Mouse (Mus musculus) neural tube, embryonic 12.5 days (tissue): ENCODE measurements at regions not wholly inside any gene's neighbourhood (a gene's known extent, or its start where the extent isn't known, plus 50 kb on each side); places are given as distances from the start of the nearest gene placed in this dataset.
A peak's percentile ranks its signal among the peaks of the same experiment; 100 is the strongest.

Experiments
- ATAC-seq: fragments of 200-750 bp; cut with Nextera tagmentation; 2 replicates; pipeline ENCODE4 v1.8.0; 2017; ENCODE audit warnings: low read depth, mild to moderate bottlenecking, moderate TSS enrichment, moderate library complexity; ENCODE audit not compliant: low FRiP score
- H3K27ac ChIP-seq: fragments of 300-500 bp; sonication (generic); 2 replicates; pipeline ENCODE4 v1.5.1; 2016
- H3K27me3 ChIP-seq: fragments of 300-500 bp; sonication (generic); replicated peaks from 2 replicates; pipeline ENCODE4 v1.6.1; 2016; ENCODE audit warnings: mild to moderate bottlenecking
- H3K36me3 ChIP-seq: fragments of 300-500 bp; sonication (generic); 2 replicates; pipeline ENCODE4 v1.6.1; 2016; ENCODE audit warnings: mild to moderate bottlenecking
- H3K4me1 ChIP-seq: fragments of 300-500 bp; sonication (generic); 2 replicates; pipeline ENCODE4 v1.6.1; 2016
- H3K4me2 ChIP-seq: fragments of 300-500 bp; sonication (generic); replicated peaks from 2 replicates; pipeline ENCODE4 v1.6.1; 2016; ENCODE audit warnings: mild to moderate bottlenecking
- H3K4me3 ChIP-seq: fragments of 300-500 bp; sonication (generic); 2 replicates; pipeline ENCODE4 v1.5.1; 2016
- H3K9ac ChIP-seq: fragments of 300-500 bp; sonication (generic); 2 replicates; pipeline ENCODE4 v1.6.1; 2016; ENCODE audit warnings: mild to moderate bottlenecking
- H3K9me3 ChIP-seq: fragments of 300-500 bp; sonication (generic); 2 replicates; pipeline ENCODE4 v1.6.1; 2016; ENCODE audit warnings: mild to moderate bottlenecking
- WGBS: fragments of 180-500 bp; shearing (Covaris S2); methylation state at CpG from one replicate; pipeline ENCODE4 v1.1.7; 2016; 5-methylcytosine and 5-hydroxymethylcytosine counted together

DNA sequence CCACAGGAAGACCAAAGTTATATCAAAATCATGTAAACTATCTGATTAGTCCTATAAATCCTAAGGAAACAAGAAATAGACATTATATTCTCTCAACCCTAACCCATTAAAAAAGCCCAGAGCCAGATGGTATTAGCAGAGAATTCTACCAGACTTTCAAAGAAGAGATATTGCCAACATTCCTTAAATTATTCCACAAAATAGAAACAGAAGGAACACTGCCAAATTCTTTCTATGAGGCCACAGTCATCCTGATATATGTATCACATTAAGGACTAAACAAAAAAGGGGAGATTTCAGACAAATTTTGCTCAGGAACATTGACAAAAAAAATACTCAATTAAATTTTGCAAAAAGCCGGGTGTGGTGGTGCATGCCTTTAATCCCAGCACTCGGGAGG, 1669.5 kb downstream of the Efnb2 start:
- H3K4me3 ChIP-seq: no peak overlapping the region
- no peak overlapping the region for H3K27ac ChIP-seq
- H3K4me2 ChIP-seq: no peak overlapping the region
- no peak for ATAC-seq
- H3K9me3 ChIP-seq: no peaks in the 10 kb centered on the region
- no peaks in the 10 kb centered on the region for H3K36me3 ChIP-seq
- H3K9ac ChIP-seq: no peak overlapping the region
- no peaks in the 10 kb centered on the region for H3K27me3 ChIP-seq
- 90% methylated on average over 2 of the region's 2 CpGs for WGBS
- H3K4me1 ChIP-seq: no peaks in the 10 kb centered on the region

DNA sequence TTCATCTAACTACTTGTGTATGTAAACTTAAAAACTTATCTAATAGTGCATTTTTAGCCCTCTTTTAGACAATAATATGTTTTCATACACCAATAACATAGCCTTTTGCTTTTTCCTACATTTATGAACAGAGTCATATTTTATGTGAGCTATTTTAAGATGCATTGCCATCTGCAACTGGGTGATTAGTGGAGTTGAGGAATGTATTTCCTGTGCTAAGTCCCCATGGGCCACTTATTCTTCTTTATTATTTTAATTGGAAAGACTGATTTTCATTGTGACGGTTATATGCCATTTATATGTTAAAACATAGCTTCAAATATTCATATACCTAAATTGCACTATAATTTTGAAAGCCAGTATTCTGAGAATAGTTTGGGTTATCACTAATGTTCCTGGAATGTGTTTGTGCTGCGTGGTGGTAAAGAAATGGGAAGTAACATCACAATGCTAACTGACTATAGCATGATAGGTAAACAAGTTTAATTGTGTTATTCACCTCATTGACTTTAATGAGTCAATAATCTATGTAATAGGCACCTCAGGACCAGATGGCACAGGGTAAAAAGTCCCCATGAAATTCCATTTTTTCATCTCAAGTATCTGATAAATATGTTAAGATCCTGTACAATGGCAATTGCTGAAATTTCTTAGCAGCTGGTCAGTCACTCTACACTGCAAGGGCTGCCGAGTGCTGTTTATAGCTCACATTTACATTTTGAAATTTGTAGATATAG, 1671.5 kb downstream of the Efnb2 start:
- H3K4me2 ChIP-seq: no peak overlapping the region
- no peak overlapping the region for H3K9ac ChIP-seq
- no peaks in the 10 kb centered on the region for H3K27me3 ChIP-seq
- H3K36me3 ChIP-seq: no peaks in the 10 kb centered on the region
- WGBS: 57% methylated on average over 3 of the region's 3 CpGs
- no peak overlapping the region for H3K27ac ChIP-seq
- ATAC-seq: peak; percentile 61; the same call in 1 of the 2 replicates
- no peaks in the 10 kb centered on the region for H3K4me1 ChIP-seq
- H3K9me3 ChIP-seq: no peaks in the 10 kb centered on the region
- H3K4me3 ChIP-seq: no peak overlapping the region

DNA sequence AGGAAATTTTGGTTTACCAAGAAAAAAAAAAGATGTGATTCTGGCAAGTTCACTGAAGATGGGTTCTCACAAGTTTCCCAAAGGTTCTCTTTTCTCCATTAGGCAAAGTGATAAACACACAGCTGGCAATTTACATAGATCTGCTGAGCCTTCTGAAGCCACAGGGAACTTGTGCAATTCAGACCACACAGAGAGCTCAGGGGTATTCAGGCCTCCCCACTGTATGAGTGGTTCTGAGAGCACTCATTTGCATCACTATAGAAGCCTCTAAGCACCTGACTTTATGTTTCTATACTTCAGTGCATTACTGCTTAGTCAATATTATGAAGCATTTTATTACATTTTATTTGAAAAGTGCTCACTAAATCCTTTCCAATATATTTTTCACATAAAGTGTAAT, 1687.1 kb downstream of the Efnb2 start:
- Histone ChIP-seq H3K27me3 (no peaks in the 10 kb centered on the region), H3K9ac (no peak overlapping the region), H3K4me3 (no peak overlapping the region), H3K4me1 (no peaks in the 10 kb centered on the region), H3K9me3 (no peaks in the 10 kb centered on the region), H3K27ac (no peak overlapping the region), H3K36me3 (no peaks in the 10 kb centered on the region), H3K4me2 (no peak overlapping the region)
- ATAC-seq: 0 out of 2 replicates have a peak, but pooled peaks have one; percentile 56

DNA sequence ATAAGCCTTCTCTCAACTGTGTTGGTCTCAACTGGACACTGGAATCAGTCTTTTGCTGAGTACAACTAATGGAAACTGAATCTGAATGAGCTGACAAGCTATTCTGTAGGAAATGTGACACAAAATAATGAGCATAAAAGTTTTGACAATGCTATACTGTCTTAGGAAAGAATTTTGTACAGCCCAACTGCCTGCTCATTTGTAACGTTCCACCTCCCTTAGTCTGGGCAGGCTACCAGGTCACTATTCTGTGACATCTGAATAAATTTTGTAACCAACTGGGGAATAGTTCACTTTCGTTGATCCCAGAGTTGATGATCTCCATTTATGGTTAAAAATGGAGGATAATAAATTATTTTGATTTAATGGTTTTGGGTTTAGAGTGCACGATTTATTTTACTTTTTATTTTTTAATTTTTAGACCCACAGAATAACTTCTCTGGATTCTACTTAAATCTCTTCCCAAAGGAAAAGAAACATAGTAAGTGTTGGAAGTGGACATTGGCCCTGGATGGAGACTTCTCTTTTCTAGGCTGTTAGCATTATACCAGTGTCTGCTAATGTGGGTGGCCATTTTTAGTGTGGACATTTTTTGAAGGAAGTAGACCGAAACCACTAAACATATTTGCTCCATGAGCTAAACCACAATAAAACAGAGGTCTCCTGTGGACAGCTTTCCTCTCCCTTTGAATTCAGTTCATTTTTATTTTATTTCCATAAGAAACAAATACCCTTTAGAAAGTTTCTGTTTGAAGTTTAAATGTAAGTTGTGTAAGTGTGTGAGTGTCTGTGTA, 1697.8 kb downstream of the Efnb2 start:
- Histone ChIP-seq H3K4me3 (no peak overlapping the region), H3K27me3 (no peaks in the 10 kb centered on the region), H3K4me1 (no peaks in the 10 kb centered on the region), H3K36me3 (no peaks in the 10 kb centered on the region), H3K9me3 (no peaks in the 10 kb centered on the region), H3K4me2 (no peak overlapping the region), H3K9ac (no peak overlapping the region), H3K27ac (no peak overlapping the region)
- WGBS: 77% methylated on average over 4 of the region's 4 CpGs
- ATAC-seq: no peak

DNA sequence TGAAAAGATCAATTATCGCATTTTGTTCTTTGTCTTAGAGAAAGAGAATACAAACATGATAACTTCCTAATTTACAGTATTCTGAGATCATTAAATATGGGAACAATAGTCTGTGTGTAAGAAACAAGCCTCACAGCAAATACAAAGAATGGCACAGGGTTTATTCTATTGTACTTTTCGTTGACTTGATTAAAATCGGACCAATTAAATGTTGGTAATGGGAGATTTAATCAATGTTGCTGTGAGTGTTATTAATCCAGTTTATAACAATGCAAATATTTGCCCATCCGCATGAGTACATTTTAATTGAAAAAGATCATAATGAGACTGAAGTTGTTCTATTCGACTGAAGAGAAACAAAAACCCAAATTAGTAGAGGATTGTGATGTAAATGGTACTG, 1703.0 kb downstream of the Efnb2 start:
- no peak overlapping the region for H3K27ac ChIP-seq
- WGBS: 91% methylated on average over 5 of the region's 5 CpGs
- H3K4me1 ChIP-seq: no peaks in the 10 kb centered on the region
- no peaks in the 10 kb centered on the region for H3K9me3 ChIP-seq
- no peak overlapping the region for H3K4me2 ChIP-seq
- ATAC-seq: no peak
- H3K27me3 ChIP-seq: no peaks in the 10 kb centered on the region
- no peak overlapping the region for H3K9ac ChIP-seq
- H3K4me3 ChIP-seq: no peak overlapping the region
- H3K36me3 ChIP-seq: no peaks in the 10 kb centered on the region

DNA sequence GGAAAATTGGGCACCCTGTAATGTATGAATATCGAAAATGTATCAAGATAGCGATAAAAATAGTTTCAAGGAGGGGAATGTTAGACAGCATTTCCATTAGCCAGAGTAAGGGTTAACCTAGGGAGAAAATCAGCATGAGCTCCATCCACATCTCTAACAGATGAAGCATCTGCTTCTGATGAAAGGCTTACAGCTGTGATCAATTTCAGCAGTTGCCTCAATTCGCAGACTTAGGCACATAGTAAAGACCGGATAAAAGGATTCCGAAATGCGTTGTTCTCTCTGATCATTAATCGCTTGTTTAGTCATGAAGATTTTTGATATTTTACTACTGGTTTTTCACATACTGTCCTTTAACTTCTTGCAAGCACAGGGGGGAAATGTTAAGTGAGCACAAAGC, 1706.8 kb downstream of the Efnb2 start:
- H3K27me3 ChIP-seq: no peaks in the 10 kb centered on the region
- no peak overlapping the region for H3K27ac ChIP-seq
- no peak overlapping the region for H3K9ac ChIP-seq
- no peaks in the 10 kb centered on the region for H3K4me1 ChIP-seq
- no peak overlapping the region for H3K4me3 ChIP-seq
- no peak for ATAC-seq
- WGBS: 72% methylated on average over 7 of the region's 7 CpGs
- H3K4me2 ChIP-seq: no peak overlapping the region
- no peaks in the 10 kb centered on the region for H3K36me3 ChIP-seq
- H3K9me3 ChIP-seq: no peaks in the 10 kb centered on the region

DNA sequence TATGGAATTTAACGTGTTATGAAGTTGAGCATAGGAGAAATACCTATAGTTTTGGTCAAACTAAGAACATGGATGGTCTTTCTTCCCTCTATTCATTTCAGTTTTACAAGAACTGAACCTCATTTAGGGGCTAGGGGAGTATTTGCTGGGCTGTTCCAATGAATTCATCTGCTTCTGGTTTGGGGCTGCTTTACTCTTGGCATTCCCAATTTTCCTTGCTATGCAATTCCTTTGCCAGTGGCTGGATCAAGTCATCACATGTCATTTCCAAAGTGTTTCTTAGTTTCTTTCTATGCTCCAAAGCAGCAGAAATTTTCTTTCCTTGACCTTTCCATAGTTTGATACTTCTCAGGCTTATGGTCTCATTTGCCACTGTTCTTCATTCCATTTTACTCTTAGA, 1738.6 kb downstream of the Efnb2 start:
- Histone ChIP-seq H3K9ac (no peak overlapping the region), H3K27ac (no peak overlapping the region), H3K9me3 (no peaks in the 10 kb centered on the region), H3K27me3 (no peaks in the 10 kb centered on the region), H3K4me2 (no peak overlapping the region), H3K4me1 (no peaks in the 10 kb centered on the region), H3K36me3 (no peaks in the 10 kb centered on the region), H3K4me3 (no peak overlapping the region)
- no peak for ATAC-seq
- 74% methylated on average over 1 of the region's 1 CpGs for WGBS

DNA sequence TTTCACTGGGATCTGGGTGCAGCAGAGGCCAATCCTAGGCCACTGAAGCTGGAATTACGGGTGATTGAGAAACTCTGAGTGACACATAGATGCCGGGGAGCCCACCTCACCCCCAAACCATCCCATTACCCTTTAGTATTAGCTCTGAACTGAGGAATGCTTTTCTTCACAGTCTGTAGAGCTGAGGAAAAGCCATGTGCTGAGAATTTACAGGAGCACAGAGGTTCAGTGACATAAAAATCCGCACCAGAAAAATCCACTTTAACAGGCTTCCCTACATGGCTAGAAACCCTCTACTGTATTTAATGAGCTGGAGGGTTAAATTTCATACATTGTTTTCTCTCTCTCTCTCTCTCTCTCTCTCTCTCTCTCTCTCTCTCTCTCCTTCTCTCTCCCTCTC, 1753.4 kb downstream of the Efnb2 start:
- ATAC-seq: no peak
- H3K36me3 ChIP-seq: no peaks in the 10 kb centered on the region
- no peaks in the 10 kb centered on the region for H3K4me1 ChIP-seq
- WGBS: 59% methylated on average over 3 of the region's 3 CpGs
- H3K9me3 ChIP-seq: no peaks in the 10 kb centered on the region
- no peak overlapping the region for H3K4me3 ChIP-seq
- no peak overlapping the region for H3K4me2 ChIP-seq
- no peak overlapping the region for H3K9ac ChIP-seq
- H3K27ac ChIP-seq: no peak overlapping the region
- no peaks in the 10 kb centered on the region for H3K27me3 ChIP-seq

DNA sequence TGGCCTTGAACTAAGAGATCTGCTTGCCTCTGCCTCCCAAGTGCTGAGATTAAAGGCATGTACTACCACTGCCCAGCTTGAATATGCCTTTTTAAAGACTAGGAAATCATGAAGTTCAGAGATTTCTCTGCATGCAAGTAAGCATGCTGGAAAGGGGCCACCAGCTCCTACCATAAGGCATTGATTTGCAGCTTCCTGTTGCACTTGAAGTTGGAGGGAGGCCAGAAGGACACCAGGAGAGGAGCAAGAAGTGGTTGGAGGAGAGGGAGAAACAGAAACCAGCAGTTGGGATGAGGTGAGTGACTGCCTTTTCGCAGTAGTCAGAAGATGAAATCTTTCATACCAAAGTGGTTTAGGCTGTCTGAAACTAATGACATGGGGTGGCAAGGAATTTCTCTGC, 1769.6 kb downstream of the Efnb2 start:
- WGBS: 88% methylated on average over 1 of the region's 1 CpGs
- H3K9me3 ChIP-seq: no peaks in the 10 kb centered on the region
- no peak for ATAC-seq
- H3K4me1 ChIP-seq: no peaks in the 10 kb centered on the region
- H3K4me3 ChIP-seq: no peak overlapping the region
- H3K4me2 ChIP-seq: no peak overlapping the region
- no peak overlapping the region for H3K9ac ChIP-seq
- no peaks in the 10 kb centered on the region for H3K27me3 ChIP-seq
- no peaks in the 10 kb centered on the region for H3K36me3 ChIP-seq
- H3K27ac ChIP-seq: no peak overlapping the region

DNA sequence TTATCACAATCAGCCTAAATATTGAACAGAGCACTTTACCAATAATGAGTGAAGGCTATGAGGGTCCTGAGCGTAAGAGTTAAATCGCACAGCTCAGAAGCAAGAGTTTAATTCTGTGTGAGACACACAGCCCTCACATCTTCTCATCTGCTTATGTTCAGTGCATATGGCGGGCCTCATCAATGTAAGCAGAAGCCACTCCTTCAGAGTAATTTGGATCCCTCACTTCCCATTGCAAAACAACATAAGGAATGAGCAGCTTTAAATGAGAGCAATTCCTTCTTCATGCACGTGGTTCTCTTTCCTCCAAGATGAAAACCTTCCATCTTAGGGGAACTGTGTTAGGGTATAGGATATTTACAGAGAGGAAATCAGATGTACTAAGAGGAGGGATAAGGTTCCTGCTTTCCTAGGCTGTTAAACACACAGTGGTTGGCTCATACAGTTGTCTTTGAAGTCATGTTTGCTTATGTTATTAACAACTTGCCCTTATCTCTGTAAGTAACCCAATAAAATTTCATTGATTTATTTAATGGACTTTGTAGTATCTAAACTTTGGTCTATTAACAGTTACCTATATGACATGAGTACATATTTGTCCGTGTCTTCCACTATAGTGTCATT, 1774.2 kb downstream of the Efnb2 start:
- no peak for ATAC-seq
- no peak overlapping the region for H3K4me3 ChIP-seq
- H3K27me3 ChIP-seq: no peaks in the 10 kb centered on the region
- H3K9ac ChIP-seq: no peak overlapping the region
- WGBS: 92% methylated on average over 5 of the region's 5 CpGs
- no peaks in the 10 kb centered on the region for H3K36me3 ChIP-seq
- H3K4me1 ChIP-seq: no peaks in the 10 kb centered on the region
- H3K27ac ChIP-seq: no peak overlapping the region
- no peaks in the 10 kb centered on the region for H3K9me3 ChIP-seq
- H3K4me2 ChIP-seq: no peak overlapping the region

DNA sequence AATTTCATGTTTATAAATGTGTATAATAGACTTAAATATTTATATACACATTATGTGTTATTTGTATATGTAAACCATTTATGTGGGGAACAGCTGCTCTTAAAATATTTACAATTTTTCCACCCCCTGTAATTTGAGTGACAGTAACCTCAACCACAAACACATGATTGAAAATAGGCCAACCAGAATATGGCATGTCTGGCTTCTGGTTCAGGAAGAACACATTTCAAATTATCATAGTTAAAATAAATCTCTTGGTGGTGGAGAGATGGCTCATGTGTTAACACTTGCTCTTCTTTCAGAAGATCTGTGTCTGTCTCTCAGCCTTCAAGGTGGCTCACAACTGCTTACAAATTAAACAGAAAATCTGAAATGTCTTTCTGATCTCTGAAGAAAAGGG, 1776.2 kb downstream of the Efnb2 start:
- no peak overlapping the region for H3K4me3 ChIP-seq
- no peak overlapping the region for H3K9ac ChIP-seq
- H3K4me1 ChIP-seq: no peaks in the 10 kb centered on the region
- H3K27me3 ChIP-seq: no peaks in the 10 kb centered on the region
- no peak overlapping the region for H3K27ac ChIP-seq
- ATAC-seq: no peak
- H3K4me2 ChIP-seq: no peak overlapping the region
- H3K9me3 ChIP-seq: no peaks in the 10 kb centered on the region
- H3K36me3 ChIP-seq: no peaks in the 10 kb centered on the region

DNA sequence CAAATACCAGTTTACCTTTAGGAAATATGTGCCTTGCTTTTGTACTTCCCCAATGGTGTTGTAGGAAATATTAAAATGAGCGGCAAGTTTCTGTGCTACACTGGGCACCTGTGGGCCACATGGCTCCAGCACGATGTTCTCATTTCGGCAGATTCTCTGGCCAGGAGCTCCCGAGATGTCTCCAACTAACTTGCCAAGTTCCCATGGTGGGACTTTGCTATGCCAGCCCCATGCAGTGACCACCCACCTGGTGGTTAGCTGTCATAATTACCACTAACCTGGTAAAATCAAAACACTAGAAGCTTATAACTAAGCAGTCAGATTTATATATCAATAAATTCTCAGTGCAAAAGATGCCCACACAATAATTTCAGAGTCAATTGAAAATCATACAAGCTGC, 1777.5 kb upstream of the Slc10a2 start:
- Histone ChIP-seq H3K4me2 (no peak overlapping the region), H3K36me3 (no peaks in the 10 kb centered on the region), H3K9me3 (no peaks in the 10 kb centered on the region), H3K27me3 (no peaks in the 10 kb centered on the region), H3K4me3 (no peak overlapping the region), H3K4me1 (no peaks in the 10 kb centered on the region), H3K27ac (no peak overlapping the region), H3K9ac (no peak overlapping the region)
- ATAC-seq: no peak
- WGBS: 87% methylated on average over 4 of the region's 4 CpGs
